Mouse (Mus musculus) intestine, embryonic 15.5 days (tissue): ENCODE measurements around the gene Socs4. TPM values are rescaled to one million over a fixed set of nuclear protein-coding genes. Genes with fewer than 3 reads are reported as not detected.
A peak's percentile ranks its signal among the peaks of the same experiment; 100 is the strongest.
"Not testable (repeated sequence)": the region's sequence is repeated elsewhere in the genome, so short reads cannot be mapped to it uniquely, and the experiment has no call there.

ENCODE experiments used
- ATAC-seq: fragments of 200-750 bp; cut with Nextera tagmentation; 2 replicates; pipeline ENCODE4 v1.8.0; 2017; ENCODE audit warnings: moderate TSS enrichment, moderate library complexity
- H3K27ac ChIP-seq: fragments of 300-500 bp; sonication (generic); 2 replicates; pipeline ENCODE4 v1.5.1; 2015; ENCODE audit warnings: mild to moderate bottlenecking, inconsistent platforms
- H3K27me3 ChIP-seq: fragments of 300-500 bp; sonication (generic); replicated peaks from 2 replicates; pipeline ENCODE4 v1.6.1; 2015; ENCODE audit warnings: inconsistent platforms
- H3K36me3 ChIP-seq: fragments of 300-500 bp; sonication (generic); 2 replicates; pipeline ENCODE4 v1.6.1; 2015; ENCODE audit warnings: inconsistent platforms
- H3K4me1 ChIP-seq: fragments of 300-500 bp; sonication (generic); replicated peaks from 2 replicates; pipeline ENCODE4 v1.6.1; 2015; ENCODE audit warnings: inconsistent platforms
- H3K4me2 ChIP-seq: fragments of 300-500 bp; sonication (generic); replicated peaks from 2 replicates; pipeline ENCODE4 v1.6.1; 2015; ENCODE audit warnings: mild to moderate bottlenecking, inconsistent platforms
- H3K4me3 ChIP-seq: fragments of 300-500 bp; sonication (generic); replicated peaks from 2 replicates; pipeline ENCODE4 v1.5.1; 2015; ENCODE audit warnings: inconsistent platforms
- H3K9ac ChIP-seq: fragments of 300-500 bp; sonication (generic); 2 replicates; pipeline ENCODE4 v1.6.1; 2015; ENCODE audit warnings: inconsistent platforms
- H3K9me3 ChIP-seq: fragments of 300-500 bp; sonication (generic); 2 replicates; pipeline ENCODE4 v1.6.1; 2016; ENCODE audit warnings: inconsistent platforms
- WGBS: fragments of 180-500 bp; shearing (Covaris S2); methylation state at CpG from one replicate; pipeline ENCODE4 v1.1.7; 2015; 5-methylcytosine and 5-hydroxymethylcytosine counted together
- polyA plus RNA-seq: library from polyadenylated mRNA; unstranded; fragments of >200 nt; fragmentation: Nextera tagmentation; extraction: Ambion mirVana; gene quantifications from 2 replicates; pipeline ENCODE4 v1.2.1, GENCODE M21; 2015

Socs4 gene
- polyA plus RNA-seq, 1 experiment from 2014 or later, result 4.8 TPM

GRCm38 (mm10) chr14:47319362-47319761 is 42.6 kb downstream of the Socs4 start:
- H3K27ac ChIP-seq, result no peak overlapping the region
- H3K4me2 ChIP-seq, result no peak overlapping the region
- no peak overlapping the region for H3K9ac ChIP-seq
- no peaks in the 10 kb centered on the region for H3K4me1 ChIP-seq
- no peaks in the 10 kb centered on the region for H3K27me3 ChIP-seq
- no peak for ATAC-seq
- no peak overlapping the region for H3K4me3 ChIP-seq
- no peaks in the 10 kb centered on the region for H3K9me3 ChIP-seq
- 85% methylated on average over 5 of the region's 5 CpGs for WGBS
- H3K36me3 ChIP-seq, result peaks cover 9% of the 10 kb centered on the region; the same call in 1 of the 2 replicates

- ATAC-seq, H3K4me1 ChIP-seq, H3K4me3 ChIP-seq, H3K9me3 ChIP-seq, H3K27me3 ChIP-seq, H3K4me2 ChIP-seq, H3K9ac ChIP-seq, H3K27ac ChIP-seq: not testable (repeated sequence)
- H3K36me3 ChIP-seq, result peaks cover 13% of the 10 kb centered on the region; the same call in 1 of the 2 replicates
- WGBS, result 91% methylated on average over 7 of the region's 8 CpGs
Measured at GRCm38 (mm10) chr14:47321581-47321980, 44.9 kb downstream of the Socs4 start.

GRCm38 (mm10) chr14:47325965-47326761 is 49.4 kb downstream of the Socs4 start:
- Histone ChIP-seq H3K4me2 (no peak overlapping the region; the same call in 1 of the 2 replicates), H3K9me3 (no peaks in the 10 kb centered on the region), H3K36me3 (0 out of 2 replicates have a peak, but pooled peaks cover 3% of the 10 kb centered on the region), H3K27me3 (no peaks in the 10 kb centered on the region), H3K9ac (no peak overlapping the region), H3K27ac (no peak overlapping the region), H3K4me3 (no peak overlapping the region), H3K4me1 (no peaks in the 10 kb centered on the region)
- WGBS, result 82% methylated on average over 9 of the region's 9 CpGs
- no peak for ATAC-seq

- Histone ChIP-seq H3K9ac (no peak overlapping the region), H3K4me3 (no peak overlapping the region), H3K4me2 (no peak overlapping the region), H3K27me3 (no peaks in the 10 kb centered on the region), H3K36me3 (0 out of 2 replicates have a peak, but pooled peaks cover 3% of the 10 kb centered on the region), H3K9me3 (no peaks in the 10 kb centered on the region), H3K27ac (no peak overlapping the region), H3K4me1 (no peaks in the 10 kb centered on the region)
- ATAC-seq, result no peak
- WGBS, result 89% methylated on average over 5 of the region's 5 CpGs
Measured at GRCm38 (mm10) chr14:47327347-47327746, 50.6 kb downstream of the Socs4 start.

GRCm38 (mm10) chr14:47331920-47332319 is 55.2 kb downstream of the Socs4 start:
- H3K27ac ChIP-seq, result no peak overlapping the region
- H3K27me3 ChIP-seq, result no peaks in the 10 kb centered on the region
- no peak overlapping the region for H3K4me3 ChIP-seq
- H3K9me3 ChIP-seq, result no peaks in the 10 kb centered on the region
- 67% methylated on average over 5 of the region's 5 CpGs for WGBS
- H3K36me3 ChIP-seq, result no peaks in the 10 kb centered on the region
- no peak overlapping the region for H3K4me2 ChIP-seq
- ATAC-seq, result no peak
- H3K9ac ChIP-seq, result no peak overlapping the region
- no peaks in the 10 kb centered on the region for H3K4me1 ChIP-seq

- Histone ChIP-seq H3K27me3 (no peaks in the 10 kb centered on the region), H3K36me3 (no peaks in the 10 kb centered on the region), H3K9me3 (no peaks in the 10 kb centered on the region), H3K4me3 (no peak overlapping the region), H3K4me1 (no peaks in the 10 kb centered on the region), H3K9ac (no peak overlapping the region), H3K4me2 (no peak overlapping the region), H3K27ac (no peak overlapping the region)
- ATAC-seq, result 0 out of 2 replicates have a peak, but pooled peaks have one; percentile 45
- 76% methylated on average over 4 of the region's 4 CpGs for WGBS
Measured at GRCm38 (mm10) chr14:47334819-47335218, 58.1 kb downstream of the Socs4 start.

- Histone ChIP-seq H3K4me2 (no peak overlapping the region), H3K4me3 (no peak overlapping the region), H3K36me3 (no peaks in the 10 kb centered on the region), H3K4me1 (no peaks in the 10 kb centered on the region), H3K27ac (no peak overlapping the region), H3K9ac (no peak overlapping the region), H3K9me3 (no peaks in the 10 kb centered on the region), H3K27me3 (no peaks in the 10 kb centered on the region)
- ATAC-seq, result no peak
- WGBS, result 68% methylated on average over 3 of the region's 3 CpGs
Measured at GRCm38 (mm10) chr14:47335300-47335699, 58.6 kb downstream of the Socs4 start.

- H3K27ac ChIP-seq, result no peak overlapping the region
- WGBS, result 87% methylated on average over 10 of the region's 10 CpGs
- H3K9ac ChIP-seq, result no peak overlapping the region
- no peak for ATAC-seq
- H3K36me3 ChIP-seq, result no peaks in the 10 kb centered on the region
- H3K4me1 ChIP-seq, result no peaks in the 10 kb centered on the region
- no peaks in the 10 kb centered on the region for H3K27me3 ChIP-seq
- H3K9me3 ChIP-seq, result no peaks in the 10 kb centered on the region
- no peak overlapping the region for H3K4me3 ChIP-seq
- no peak overlapping the region for H3K4me2 ChIP-seq
Measured at GRCm38 (mm10) chr14:47340231-47340925, 63.6 kb downstream of the Socs4 start.

GRCm38 (mm10) chr14:47341811-47342291 is 65.1 kb downstream of the Socs4 start:
- ATAC-seq, result 0 out of 2 replicates have a peak, but pooled peaks have one; percentile 33
- WGBS, result 69% methylated on average over 4 of the region's 4 CpGs
- Histone ChIP-seq H3K4me3 (no peak overlapping the region), H3K4me2 (no peak overlapping the region), H3K27me3 (no peaks in the 10 kb centered on the region), H3K9me3 (no peaks in the 10 kb centered on the region), H3K36me3 (no peaks in the 10 kb centered on the region), H3K9ac (no peak overlapping the region), H3K27ac (no peak overlapping the region), H3K4me1 (no peaks in the 10 kb centered on the region)

Other genes starting within 250 kb of the Socs4 start
- 10.4 and 11.1 TPM in 2 replicates for gene Gch1, start 87.5 kb upstream of the Socs4 start, polyA plus RNA-seq
- gene Wdhd1, start 74 bp upstream of the Socs4 start, polyA plus RNA-seq, result 25.1 and 28.4 TPM in 2 replicates
- gene Mapk1ip1l, start 21.3 kb downstream of the Socs4 start, polyA plus RNA-seq, result 61.5 and 63.4 TPM in 2 replicates
- 19.5 and 25.7 TPM in 2 replicates for gene Lgals3, start 90.8 kb downstream of the Socs4 start, polyA plus RNA-seq
- 35.3 and 35.4 TPM in 2 replicates for gene Dlgap5, start 141.5 kb downstream of the Socs4 start, polyA plus RNA-seq
- 22.1 and 23.6 TPM in 2 replicates for gene Fbxo34, start 173.5 kb downstream of the Socs4 start, polyA plus RNA-seq